Mouse (Mus musculus) layer of hippocampus, adult 18-20 months (tissue): ENCODE measurements at regions not wholly inside any gene's neighbourhood (a gene's known extent, or its start where the extent isn't known, plus 50 kb on each side); places are given as distances from the start of the nearest gene placed in this dataset.

Source experiments
- DNase-seq, 2 experiments: peaks; one replicate each; pipeline ENCODE4 v3.0.0; 2022; ENCODE audit warnings: low spot score in 2 of 2
- microRNA-seq, 2 experiments: library from miRNA; unstranded; fragments of <30 nt; microRNA quantifications; one replicate each; pipeline ENCODE4 v1.2.0; 2021

GRCm38 (mm10) chr13:70902727-70903126, 61.1 kb upstream of the Adamts16 start:
- DNase-seq: no peak

DNA sequence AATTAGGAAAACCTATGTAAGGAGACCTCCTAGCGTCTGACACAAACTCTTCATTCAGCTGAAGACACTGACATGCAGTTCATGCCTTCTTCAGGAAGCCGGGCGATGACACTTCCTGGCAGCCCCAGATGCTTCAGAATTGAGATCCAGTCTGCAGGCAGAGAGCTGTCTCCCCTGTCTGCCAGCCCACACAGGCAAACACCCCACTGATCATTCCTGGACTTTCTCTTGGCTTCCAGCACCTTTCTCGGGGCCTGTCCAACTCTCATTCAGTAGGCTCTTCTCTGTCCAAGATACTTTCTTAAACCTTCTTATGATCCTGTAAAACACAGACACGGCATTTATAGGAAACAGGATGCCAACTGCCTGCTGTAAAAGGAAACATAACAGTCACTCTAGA, 50.0 kb upstream of the Adamts16 start:
- no peak for DNase-seq

Small RNAs in the stretch of these regions (microRNA-seq; reads per million reads assigned to microRNA genes)
- gene Mir466f-4: 0 reads per million in 2 experiments
